Mouse (Mus musculus) ES-E14 (cell line): ENCODE measurements around the gene Cemip2.

Source experiments
- CHD2 ChIP-seq: IDR thresholded peaks from 2 replicates; pipeline ENCODE4 v1.6.1; 2014; ENCODE audit warnings: mild to moderate bottlenecking, low read depth, low read length, inconsistent platforms
- HCFC1 ChIP-seq: IDR thresholded peaks from 2 replicates; pipeline ENCODE4 v1.6.1; 2012; ENCODE audit warnings: low read length, inconsistent platforms, borderline replicate concordance; ENCODE audit not compliant: insufficient read depth
- ZC3H11A ChIP-seq: IDR thresholded peaks from 2 replicates; pipeline ENCODE4 v1.6.1; 2012; ENCODE audit warnings: low read depth, mild to moderate bottlenecking, inconsistent platforms, low read length, borderline replicate concordance
- ZNF384 ChIP-seq: IDR thresholded peaks from 2 replicates; pipeline ENCODE4 v1.6.1; 2012; ENCODE audit warnings: low read depth, low read length, inconsistent platforms

DNA sequence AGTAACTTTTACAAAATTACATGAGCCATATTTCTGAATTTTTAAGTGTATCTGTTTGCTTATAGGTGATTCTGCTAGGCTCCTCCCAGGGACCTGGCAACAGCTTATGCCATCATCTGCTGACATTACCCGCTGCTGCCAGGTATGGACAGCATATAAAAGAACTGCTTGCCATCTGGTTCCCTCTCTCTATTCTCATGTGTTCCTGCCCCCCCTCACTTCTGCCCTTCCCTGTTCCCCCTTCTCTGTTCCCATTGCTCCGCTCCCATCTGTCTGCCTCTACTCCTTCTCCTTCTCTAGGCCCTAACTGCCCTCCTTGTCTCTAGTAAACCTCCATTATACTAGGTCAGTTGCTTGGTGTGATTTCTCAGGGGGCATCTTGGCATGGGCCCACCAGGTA is 32.6 kb upstream of the Cemip2 start:
- TF ChIP-seq ZC3H11A, result no peak
- TF ChIP-seq HCFC1, result no peak
- TF ChIP-seq ZNF384, result no peak
- no peak for TF ChIP-seq CHD2
